Mouse (Mus musculus): ENCODE measurements at regions not wholly inside any gene's neighbourhood (a gene's known extent, or its start where the extent isn't known, plus 50 kb on each side); places are given as distances from the start of the nearest gene placed in this dataset.

GRCm38 (mm10) chr13:58687609-58688008 lies 76.9 kb upstream of the Slc28a3 start:
- no peak for TF ChIP-seq POLR2A (IDR thresholded peaks at IDR 0.05; ENCODE audit: insufficient read length, low read depth)
- TF ChIP-seq POLR2AphosphoS2 (IDR thresholded peaks at IDR 0.05; ENCODE audit: insufficient read length, low read depth), result no peak
- no peak for TF ChIP-seq TCF12 (IDR thresholded peaks at IDR 0.05; ENCODE audit: insufficient read depth, poor library complexity, severe bottlenecking)
- no peak for TF ChIP-seq MYOG (IDR thresholded peaks at IDR 0.05; ENCODE audit: control insufficient read depth in 1 of 3, insufficient read depth in 1 of 3, insufficient read length in 2 of 3, low read depth in 2 of 3)
- no peak for TF ChIP-seq USF1 (IDR thresholded peaks at IDR 0.05; ENCODE audit: low read depth)
- no peak for TF ChIP-seq E2F4 (IDR thresholded peaks at IDR 0.05; ENCODE audit: insufficient read depth)
- TF ChIP-seq REST (IDR thresholded peaks at IDR 0.05; ENCODE audit: insufficient read depth, insufficient read length), result no peak
- TF ChIP-seq CEBPB (IDR thresholded peaks at IDR 0.05; ENCODE audit: insufficient read depth, poor library complexity, severe bottlenecking), result no peak
- TF ChIP-seq MYOD1 (IDR thresholded peaks at IDR 0.05; ENCODE audit: control insufficient read depth in 1 of 3, insufficient read length in 2 of 3, low read depth in 2 of 3), result no peak
- TF ChIP-seq MAX (IDR thresholded peaks at IDR 0.05; ENCODE audit: low read depth), result no peak
- TF ChIP-seq SRF (IDR thresholded peaks at IDR 0.05; ENCODE audit: control insufficient read depth, insufficient read length, low read depth), result no peak
- no peak for TF ChIP-seq TCF3 (IDR thresholded peaks at IDR 0.05; ENCODE audit: insufficient read length, low read depth)
